Mouse (Mus musculus) cortical plate, adult 2 months (tissue): ENCODE measurements around the gene Cops6. TPM values are rescaled to one million over a fixed set of nuclear protein-coding genes. Genes with fewer than 3 reads are reported as not detected.
A peak's percentile ranks its signal among the peaks of the same experiment; 100 is the strongest.

ENCODE experiments used
- H3K27ac ChIP-seq: fragments of 200-500 bp; 2 replicates; pipeline ENCODE4 v1.5.1; 2012; ENCODE audit warnings: low read length, control low read depth, inconsistent platforms; ENCODE audit not compliant: insufficient read depth
- H3K4me1 ChIP-seq: fragments of 200-500 bp; 2 replicates; pipeline ENCODE4 v1.6.1; 2011; ENCODE audit warnings: low read length; ENCODE audit not compliant: control insufficient read depth, insufficient read depth
- H3K4me3 ChIP-seq: fragments of 200-500 bp; 2 replicates; pipeline ENCODE4 v1.5.1; 2011; ENCODE audit warnings: mild to moderate bottlenecking, low read length, control low read depth; ENCODE audit not compliant: insufficient read depth
- CTCF ChIP-seq: fragments of 200-500 bp; IDR thresholded peaks from 2 replicates; pipeline ENCODE4 v1.5.1; 2011; ENCODE audit warnings: mild to moderate bottlenecking, control low read depth, low read length; ENCODE audit not compliant: insufficient read depth; ENCODE audit errors: extremely low read depth
- POLR2A ChIP-seq: fragments of 200-500 bp; IDR thresholded peaks from 2 replicates; pipeline ENCODE4 v1.6.1; 2011; ENCODE audit warnings: mild to moderate bottlenecking, low read length, control low read depth; ENCODE audit not compliant: insufficient read depth; ENCODE audit errors: extremely low read depth
- polyA plus RNA-seq: library from polyadenylated mRNA; depleted of rRNA; stranded (reverse); fragments of >200 nt; gene quantifications from 2 replicates; pipeline ENCODE4 v1.2.3, GENCODE M21; 2012; rRNA removed

Cops6 gene
- polyA plus RNA-seq = 131 and 139 TPM in 2 replicates

DNA sequence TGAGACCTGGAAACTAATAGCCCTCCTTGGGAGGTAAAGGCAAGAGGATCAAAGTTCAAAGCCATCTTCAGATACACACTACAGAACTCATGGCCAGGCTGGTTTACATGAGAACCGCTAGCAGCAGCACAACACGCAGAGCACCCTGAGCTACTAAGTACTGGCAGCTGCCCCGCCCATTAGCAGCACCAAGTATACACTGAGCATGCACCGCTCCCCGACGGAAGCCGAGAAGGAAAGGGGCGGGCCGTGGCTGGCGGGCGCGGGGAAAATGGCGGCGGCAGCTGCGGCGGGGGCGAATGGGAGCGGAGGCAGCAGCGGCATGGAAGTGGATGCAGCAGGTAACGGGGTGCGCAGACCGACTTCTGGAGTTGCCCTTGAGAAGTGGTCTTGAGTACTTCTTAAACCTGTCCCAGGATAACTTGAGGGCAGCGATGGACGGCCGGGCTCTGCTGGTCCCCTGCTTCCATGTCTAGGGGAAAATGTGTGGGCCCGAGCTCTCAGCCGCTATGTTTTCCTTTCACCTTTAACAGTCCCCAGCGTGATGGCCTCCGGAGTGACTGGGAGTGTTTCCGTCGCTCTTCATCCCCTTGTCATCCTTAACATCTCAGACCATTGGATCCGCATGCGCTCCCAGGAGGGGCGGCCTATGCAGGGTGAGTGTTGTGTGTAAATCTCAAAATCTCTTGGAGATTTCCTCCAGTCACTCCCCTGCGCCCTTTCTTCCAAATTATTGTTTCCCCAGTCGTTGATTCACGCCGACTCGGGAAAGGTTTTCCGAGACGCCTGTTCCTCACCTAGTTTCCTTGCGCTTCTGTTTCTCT lies at the start of gene Cops6:
Gene Cops6, plus strand, starts transcription at position 230 of the 824 bp plus-strand sequence.
- Histone ChIP-seq H3K4me3 (peak within 1 kb of the TSS; percentile 87), H3K27ac (0 out of 2 replicates have a peak within 1 kb of the TSS, but pooled peaks have one; percentile 25), H3K4me1 (no peaks in the 10 kb centered on the region)
- TF ChIP-seq CTCF = no peak
- peak; percentile 86 for TF ChIP-seq POLR2A

DNA sequence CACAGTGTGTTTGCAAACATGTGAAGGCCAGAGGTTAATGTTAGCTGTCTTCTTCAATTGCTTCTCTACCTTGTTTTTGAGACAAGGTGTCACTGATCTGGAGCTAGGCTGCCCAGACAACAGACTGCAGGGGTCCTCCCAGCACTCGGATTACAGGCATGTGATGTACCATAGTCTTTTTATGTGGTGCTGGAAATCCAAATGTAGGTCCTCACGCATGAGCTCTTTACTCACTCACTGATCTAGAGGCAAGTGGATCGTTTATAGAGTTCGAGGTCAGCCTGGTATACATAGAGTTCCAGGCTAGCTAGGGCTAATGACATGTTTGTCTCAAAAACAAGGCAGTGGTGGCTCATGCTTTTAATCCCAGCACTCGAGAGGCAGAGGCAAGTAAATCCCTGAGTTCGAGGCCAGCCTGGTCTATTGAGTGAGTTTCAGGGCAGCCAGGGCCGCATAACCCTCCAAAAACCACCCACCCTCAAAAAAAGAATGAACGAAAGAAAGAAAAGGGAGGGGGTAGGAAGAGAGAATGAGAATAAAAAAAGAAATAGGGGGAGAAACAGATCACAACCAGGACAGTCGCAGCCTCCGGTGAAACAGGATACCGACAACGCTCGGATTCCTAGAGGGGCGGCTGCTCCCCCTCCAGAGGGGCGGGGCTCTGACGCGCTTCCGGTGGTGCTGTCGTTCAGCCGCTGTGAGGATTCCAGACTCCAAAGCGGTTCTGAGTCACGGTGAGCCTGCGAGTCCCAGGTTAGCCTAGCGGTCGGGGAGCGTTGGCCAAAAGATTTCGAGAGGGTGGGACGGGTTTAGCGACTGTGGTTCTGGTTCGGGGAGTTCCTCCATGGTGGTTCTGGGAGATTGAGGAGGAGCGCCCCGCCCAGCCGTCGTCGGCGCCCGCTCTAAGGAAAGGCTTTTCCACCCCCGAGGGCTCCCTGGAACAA lies 44.3 kb upstream of the Cops6 start, which contains the start of gene Zscan21:
Gene Zscan21, plus strand, starts transcription at position 649 of the 944 bp plus-strand sequence.
- Histone ChIP-seq H3K4me1 (peaks cover 4% of the 10 kb centered on the region), H3K27ac (peak within 1 kb of the TSS; percentile 86), H3K4me3 (peak within 1 kb of the TSS; percentile 59)
- TF ChIP-seq CTCF (no peak), POLR2A (peak; percentile 93)

DNA sequence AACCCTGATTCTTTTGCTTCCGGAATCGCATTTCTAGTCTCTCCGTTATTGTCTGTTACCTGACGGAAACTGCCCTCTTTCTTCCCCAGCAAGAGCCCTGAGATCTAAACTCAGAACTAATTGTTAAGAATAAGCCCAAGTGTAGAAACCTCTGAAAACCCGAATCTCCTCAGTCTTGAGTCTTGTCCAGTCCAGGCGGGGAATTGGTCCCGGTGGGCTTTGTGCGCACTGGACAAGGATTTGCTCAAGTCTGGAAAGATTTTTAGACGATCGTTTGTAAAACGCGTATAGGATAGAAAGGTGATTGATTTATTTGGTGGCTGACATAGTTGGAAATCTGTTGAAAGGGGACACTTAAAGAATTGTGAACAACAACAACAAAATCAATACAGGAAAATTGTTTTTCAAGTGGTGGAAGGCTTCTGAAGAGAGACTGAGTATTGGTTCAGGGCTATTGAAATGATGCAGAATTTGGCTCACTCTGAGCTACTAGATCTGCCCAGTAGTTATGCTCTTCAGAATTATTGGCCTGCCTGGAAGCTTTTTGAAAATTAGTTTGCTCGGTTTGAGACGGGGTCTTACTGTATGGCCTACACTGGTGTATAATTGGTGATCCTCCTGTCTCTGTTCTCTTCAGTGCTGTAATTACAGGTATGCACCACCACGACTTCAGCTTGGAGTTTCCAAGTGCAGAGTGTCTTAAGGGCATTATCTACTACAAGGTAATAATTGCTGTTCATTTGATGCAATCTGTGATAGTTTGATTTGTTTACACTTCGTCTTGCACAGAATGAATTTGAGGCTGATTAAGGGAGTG lies 43.5 kb upstream of the Cops6 start:
- peaks cover 4% of the 10 kb centered on the region for H3K4me1 ChIP-seq
- TF ChIP-seq CTCF (no peak), POLR2A (no peak)
- H3K4me3 ChIP-seq = peak overlapping the region; percentile 59
- H3K27ac ChIP-seq = peak overlapping the region; percentile 75

DNA sequence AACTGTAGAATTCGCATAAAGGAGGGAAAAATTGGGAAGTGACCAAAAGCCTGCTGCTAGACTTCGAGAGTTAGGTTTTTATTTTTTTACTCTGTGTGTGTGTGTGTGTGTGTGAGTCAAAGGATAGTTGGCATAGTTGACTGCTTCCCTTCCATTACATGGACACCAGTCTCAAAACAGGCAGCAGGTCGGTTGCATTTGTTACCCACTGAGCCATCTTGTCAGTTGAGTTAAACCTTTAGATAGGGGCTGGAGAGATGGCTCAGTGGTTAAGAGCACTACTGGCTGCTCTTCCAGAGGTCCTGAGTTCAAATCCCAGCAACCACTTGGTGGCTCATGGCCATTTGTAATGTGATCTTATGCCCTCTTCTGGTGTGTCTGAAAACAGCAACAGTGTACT lies 42.8 kb upstream of the Cops6 start:
- Histone ChIP-seq H3K4me1 (peaks cover 4% of the 10 kb centered on the region), H3K27ac (no peak overlapping the region), H3K4me3 (peak overlapping the region; percentile 59; the same call in 1 of the 2 replicates)
- TF ChIP-seq CTCF = no peak
- TF ChIP-seq POLR2A = no peak

DNA sequence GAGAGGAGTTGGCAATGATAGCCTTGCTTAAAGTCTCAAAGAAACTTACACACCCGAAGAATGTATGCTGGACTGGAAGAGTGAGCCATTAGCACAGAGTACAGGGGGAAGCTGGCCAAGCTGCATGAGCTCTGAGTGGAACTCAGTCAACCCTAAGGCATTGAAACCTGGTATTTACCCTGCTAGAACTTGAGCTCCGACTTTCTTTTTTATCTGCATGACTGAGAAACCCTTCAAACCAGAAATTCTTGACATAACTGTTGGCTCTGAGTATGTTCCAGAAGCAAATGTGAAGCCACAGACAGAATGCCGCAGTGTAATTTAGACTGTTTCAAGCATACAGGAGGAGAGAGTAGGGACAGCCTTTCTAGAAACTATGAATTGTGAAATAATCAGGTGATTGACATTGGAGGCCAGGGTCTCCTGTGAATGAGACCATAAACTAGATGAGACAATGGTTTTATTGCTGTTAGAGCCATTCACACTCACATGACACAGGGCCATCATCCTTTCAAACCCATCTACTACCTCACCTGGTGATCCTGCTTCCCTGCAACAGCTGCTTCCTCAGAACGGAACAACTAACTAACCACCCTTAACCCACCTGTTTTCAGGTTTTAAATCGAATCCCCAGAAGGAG lies 28.3 kb upstream of the Cops6 start:
- H3K4me3 ChIP-seq = no peak overlapping the region
- no peaks in the 10 kb centered on the region for H3K4me1 ChIP-seq
- H3K27ac ChIP-seq = no peak overlapping the region
- TF ChIP-seq POLR2A = no peak
- TF ChIP-seq CTCF = no peak

DNA sequence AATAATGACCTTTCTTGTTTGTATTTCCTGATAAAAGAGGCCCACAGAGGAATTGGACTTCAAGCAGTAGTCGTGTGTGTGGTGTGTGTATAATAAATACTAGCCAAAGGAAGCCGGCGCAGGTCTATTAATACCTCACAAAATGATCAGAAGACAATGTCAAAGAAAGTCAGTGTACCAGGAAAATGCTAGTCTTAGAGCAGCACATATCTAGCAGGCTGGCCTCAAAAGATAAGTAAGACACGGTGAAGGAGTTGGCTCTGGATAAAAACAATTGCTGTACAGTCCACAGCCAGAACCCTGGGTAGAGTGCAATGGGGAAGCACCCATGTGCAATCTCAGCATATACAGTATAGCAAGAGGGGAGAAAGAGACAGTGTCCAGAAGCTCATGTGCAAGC lies 23.6 kb upstream of the Cops6 start:
- H3K27ac ChIP-seq = no peak overlapping the region
- H3K4me1 ChIP-seq = no peaks in the 10 kb centered on the region
- no peak for TF ChIP-seq POLR2A
- TF ChIP-seq CTCF = no peak
- H3K4me3 ChIP-seq = no peak overlapping the region

DNA sequence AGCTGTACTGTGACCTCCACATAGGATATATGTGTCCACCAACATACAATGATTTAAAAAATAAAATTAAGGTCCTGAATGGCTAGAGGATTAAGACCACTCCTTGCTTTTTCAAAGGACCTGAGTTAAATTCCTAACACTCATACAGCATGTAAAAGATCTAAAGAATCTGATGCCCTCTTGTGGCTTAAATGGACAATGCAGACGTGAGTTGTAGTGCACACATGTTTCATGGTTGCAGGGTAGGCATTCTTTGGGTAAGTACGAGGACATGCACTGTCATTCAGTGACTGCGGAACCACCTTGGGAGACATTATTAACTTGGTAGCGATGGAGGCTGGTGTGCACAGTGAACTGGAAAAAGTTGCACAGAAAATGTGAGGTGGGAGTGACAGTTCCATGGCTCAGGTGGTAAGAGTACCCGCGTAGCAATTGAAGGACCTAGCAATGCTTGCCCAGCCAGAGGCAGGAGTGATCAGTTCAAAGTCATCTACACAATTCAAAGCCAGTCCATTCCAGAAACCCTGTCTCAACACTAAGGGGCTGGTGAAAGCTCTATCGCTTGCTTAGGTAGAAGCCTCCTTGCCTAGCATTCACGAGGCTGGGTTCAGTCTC lies 22.8 kb upstream of the Cops6 start:
- Histone ChIP-seq H3K4me3 (no peak overlapping the region), H3K4me1 (no peaks in the 10 kb centered on the region), H3K27ac (no peak overlapping the region)
- TF ChIP-seq CTCF (peak; percentile 50), POLR2A (no peak)

DNA sequence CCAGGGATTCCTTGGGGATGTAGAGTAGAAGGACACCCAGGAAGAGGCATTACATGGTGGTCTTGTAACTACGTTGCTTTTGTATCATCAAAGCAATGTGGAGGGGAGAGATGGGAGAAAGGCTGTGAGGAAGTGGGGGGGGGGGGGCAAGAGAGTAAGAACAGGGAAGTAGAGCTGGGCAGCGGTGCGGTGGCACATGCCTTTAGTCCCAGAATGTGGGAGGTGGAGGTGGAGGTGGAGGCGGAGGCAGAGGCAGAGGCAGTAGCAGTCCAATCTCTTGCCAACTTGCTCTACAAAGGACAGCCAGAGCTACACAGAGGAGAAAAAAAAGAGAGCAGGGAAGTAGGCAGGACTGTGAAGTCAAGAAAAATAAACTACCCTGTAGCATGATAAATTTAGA lies 22.3 kb upstream of the Cops6 start:
- Histone ChIP-seq H3K4me1 (no peaks in the 10 kb centered on the region), H3K27ac (no peak overlapping the region), H3K4me3 (no peak overlapping the region)
- TF ChIP-seq CTCF (no peak), POLR2A (no peak)

DNA sequence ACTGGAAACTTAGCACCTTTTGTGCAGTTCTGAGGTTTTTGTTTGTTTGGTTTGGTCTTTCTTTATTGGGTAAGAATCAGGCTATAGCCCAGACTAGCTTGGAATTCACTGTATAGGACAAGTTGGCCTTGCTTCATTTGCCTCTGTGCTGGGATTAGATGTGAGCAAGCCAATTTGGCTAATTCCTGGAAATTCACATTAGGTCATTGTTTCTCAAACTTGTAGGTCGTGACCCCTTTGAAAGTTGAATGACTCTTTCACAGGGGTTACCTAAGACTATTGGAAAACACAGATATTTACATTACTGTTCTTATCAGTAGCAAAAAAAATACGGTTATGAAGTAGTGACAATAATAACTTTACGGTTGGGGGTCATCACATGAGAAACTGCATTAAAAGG lies 6.5 kb upstream of the Cops6 start:
- peak overlapping the region; percentile 58; the same call in 1 of the 2 replicates for H3K4me3 ChIP-seq
- no peak for TF ChIP-seq POLR2A
- no peak for TF ChIP-seq CTCF
- H3K4me1 ChIP-seq = no peaks in the 10 kb centered on the region
- no peak overlapping the region for H3K27ac ChIP-seq
